Mouse (Mus musculus) mouse trophoblast stem cell (cell line): ENCODE results near the gene Rgs9bp.
"Not testable (repeated sequence)": the region's sequence is repeated elsewhere in the genome, so short reads cannot be mapped to it uniquely, and the experiment has no call there.

Source experiments
- in situ Hi-C, 2 experiments: fragments of 300-500 bp; cut with MseI, MboI; formaldehyde crosslinking; loops; 2 replicates in 1 of 2; 3 replicates in 1 of 2; pipeline ENCODE4 v1.15.1; 2025

Rgs9bp gene

DNA sequence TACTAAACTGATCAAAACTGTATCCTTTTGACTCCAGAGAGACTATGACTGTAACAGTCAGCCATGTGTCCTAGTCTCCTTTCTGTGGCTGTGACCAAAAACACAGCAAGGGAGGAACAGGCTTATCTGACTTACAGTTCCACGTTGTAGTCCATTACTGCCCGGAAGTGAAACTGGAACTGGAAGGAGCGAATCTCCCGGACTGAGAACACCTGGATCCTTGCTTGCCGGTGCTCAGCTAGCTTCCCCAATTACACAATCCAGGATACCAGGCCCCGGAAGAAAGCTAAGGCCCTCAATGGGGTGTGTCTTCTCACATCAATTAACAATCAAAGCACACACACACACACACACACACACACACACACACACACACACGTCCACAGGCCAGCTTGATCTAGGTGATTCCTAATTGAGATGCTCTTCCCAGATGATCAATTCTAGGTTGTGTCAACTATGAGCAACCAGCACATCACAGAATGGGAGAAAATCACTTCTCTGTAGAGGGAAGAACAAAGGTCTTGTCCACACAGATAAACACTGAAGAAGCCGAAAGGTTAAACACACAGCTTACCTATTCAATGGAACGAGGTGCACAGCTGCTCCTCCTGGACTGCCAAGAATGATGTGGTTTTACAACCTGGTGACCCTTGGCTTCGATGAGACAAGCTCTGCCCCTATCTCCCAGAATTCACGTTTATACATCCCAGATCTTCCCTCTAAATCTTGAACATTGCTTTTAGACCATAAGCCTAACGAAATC lies 49.5 kb downstream of the Rgs9bp start:
- in situ Hi-C loops, result no loop called here

DNA sequence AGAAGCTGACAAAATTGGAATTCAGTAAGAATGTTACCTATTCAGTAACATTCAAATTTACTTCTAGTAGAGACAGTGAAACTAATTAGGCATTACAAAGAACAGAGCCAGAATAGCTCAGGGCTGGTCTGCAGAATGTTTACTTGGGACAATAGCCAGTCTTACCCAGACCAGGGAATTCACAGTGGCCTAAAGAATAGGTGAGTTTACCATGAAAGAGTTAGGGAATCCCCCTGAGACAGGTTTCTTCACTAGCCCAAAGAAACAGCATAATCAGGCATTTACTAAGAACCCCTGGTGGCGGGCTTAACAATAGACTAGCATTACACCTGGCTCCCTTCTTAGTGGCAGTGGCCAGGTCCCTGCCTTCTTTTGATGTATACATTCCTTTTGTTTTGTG lies 54.8 kb downstream of the Rgs9bp start:
- in situ Hi-C loops, result not testable (repeated sequence)

DNA sequence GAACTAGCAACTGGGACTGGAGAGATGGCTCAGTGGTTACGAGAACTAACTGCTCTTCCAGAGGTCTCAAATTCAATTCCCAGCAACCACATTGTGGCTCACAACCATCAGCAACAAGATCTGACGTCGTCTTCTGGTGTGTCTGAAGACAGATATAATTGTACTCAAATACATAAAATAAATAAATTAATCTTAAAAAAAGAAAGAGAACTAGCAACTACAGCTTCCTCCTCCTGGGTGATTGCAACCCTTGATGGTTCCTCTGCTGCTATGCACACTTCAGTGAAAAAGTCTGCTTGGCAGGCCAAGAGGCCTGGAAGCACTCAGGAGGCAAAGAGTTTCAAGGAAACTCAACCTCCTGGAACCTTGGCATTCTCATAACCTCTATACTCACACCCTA lies 55.4 kb downstream of the Rgs9bp start:
- in situ Hi-C loops, result no loop called here
